Mouse (Mus musculus) ovary, postnatal 10 days (tissue): ENCODE data around the gene Olfr328.
"Not testable (repeated sequence)": the region's sequence is repeated elsewhere in the genome, so short reads cannot be mapped to it uniquely, and the experiment has no call there.

Source experiments
- DNase-seq: peaks from one replicate; pipeline ENCODE4 v3.0.0; 2022; ENCODE audit warnings: low spot score

The Olfr328 gene

GRCm38 (mm10) chr11:58555536-58555935 lies at the start of gene Olfr328:
Gene Olfr328 (minus strand): TSS chr11:58555636.
- no peak for DNase-seq

- no peak for DNase-seq
These were observed 49.8 kb upstream of the Olfr328 start for GRCm38 (mm10) chr11:58605228-58605627.

GRCm38 (mm10) chr11:58604688-58605087 lies 49.3 kb upstream of the Olfr328 start:
- no peak for DNase-seq

- no peak for DNase-seq
These were observed 47.5 kb upstream of the Olfr328 start for GRCm38 (mm10) chr11:58602800-58603560.

GRCm38 (mm10) chr11:58602062-58602461 lies 46.6 kb upstream of the Olfr328 start:
- DNase-seq, result no peak

GRCm38 (mm10) chr11:58597837-58598236 lies 42.4 kb upstream of the Olfr328 start:
- no peak for DNase-seq

- DNase-seq, result no peak
These were observed 39.4 kb upstream of the Olfr328 start, which contains the start of gene Olfr324 for GRCm38 (mm10) chr11:58594814-58595213. Gene Olfr324 (plus strand): TSS chr11:58595114.

GRCm38 (mm10) chr11:58588620-58589250 lies 33.3 kb upstream of the Olfr328 start:
- no peak for DNase-seq

- DNase-seq, result peak; percentile 7
These were observed 32.5 kb upstream of the Olfr328 start for GRCm38 (mm10) chr11:58587898-58588348.

- no peak for DNase-seq
These were observed 23.2 kb upstream of the Olfr328 start for GRCm38 (mm10) chr11:58578636-58579035.

GRCm38 (mm10) chr11:58577430-58577829 lies 22.0 kb upstream of the Olfr328 start, which contains the start of gene Olfr325:
Gene Olfr325 (plus strand): TSS chr11:58577730.
- no peak for DNase-seq

GRCm38 (mm10) chr11:58570405-58570804 lies 15.0 kb upstream of the Olfr328 start, which contains the start of gene Olfr224:
Gene Olfr224 (minus strand): TSS chr11:58570553.
- DNase-seq, result no peak

- no peak for DNase-seq
These were observed 9.1 kb downstream of the Olfr328 start, which contains the start of gene Olfr329-ps for GRCm38 (mm10) chr11:58546322-58546721. Gene Olfr329-ps (minus strand): TSS chr11:58546422.

- not testable (repeated sequence) for DNase-seq
These were observed 20.7 kb downstream of the Olfr328 start, which contains the start of gene Olfr330 for GRCm38 (mm10) chr11:58534736-58535135. Gene Olfr330 (minus strand): TSS chr11:58534836.

- peak; percentile 15 for DNase-seq
These were observed 35.7 kb downstream of the Olfr328 start for GRCm38 (mm10) chr11:58519756-58520155.

- peak; percentile 67 for DNase-seq
These were observed 36.5 kb downstream of the Olfr328 start for GRCm38 (mm10) chr11:58518916-58519315.

GRCm38 (mm10) chr11:58509058-58509457 lies 46.4 kb downstream of the Olfr328 start:
- not testable (repeated sequence) for DNase-seq

GRCm38 (mm10) chr11:58502472-58502871 lies 53.0 kb downstream of the Olfr328 start, which contains the start of gene Olfr331:
Gene Olfr331 (minus strand): TSS chr11:58502572.
- DNase-seq, result not testable (repeated sequence)
